Mouse (Mus musculus) kidney, adult 11 months (tissue): ENCODE results near the gene Phf21a.

ENCODE experiments used
- DNase-seq: peaks from one replicate; pipeline ENCODE4 v3.0.0; 2022

The Phf21a gene

DNA sequence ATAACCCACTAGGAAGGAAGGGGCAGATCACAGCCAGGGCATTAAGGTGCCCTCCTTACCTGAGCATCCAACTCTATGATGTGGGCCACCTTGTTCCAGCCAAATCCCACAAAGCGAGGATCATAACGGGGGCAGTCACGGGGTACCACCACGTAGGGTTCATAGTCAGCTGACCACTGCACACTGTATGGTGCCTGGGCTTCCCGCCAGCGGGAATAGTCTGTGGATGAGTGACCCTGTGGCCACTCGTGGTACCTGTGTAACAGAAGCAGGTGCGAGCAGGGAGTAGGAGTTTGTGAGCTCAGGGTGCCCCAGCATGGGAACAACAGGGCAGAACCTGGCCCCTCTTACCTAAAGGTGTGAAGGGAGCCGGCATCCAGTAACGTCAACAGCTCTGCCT is 272.7 kb downstream of the Phf21a start:
- DNase-seq, result peak; percentile 14

DNA sequence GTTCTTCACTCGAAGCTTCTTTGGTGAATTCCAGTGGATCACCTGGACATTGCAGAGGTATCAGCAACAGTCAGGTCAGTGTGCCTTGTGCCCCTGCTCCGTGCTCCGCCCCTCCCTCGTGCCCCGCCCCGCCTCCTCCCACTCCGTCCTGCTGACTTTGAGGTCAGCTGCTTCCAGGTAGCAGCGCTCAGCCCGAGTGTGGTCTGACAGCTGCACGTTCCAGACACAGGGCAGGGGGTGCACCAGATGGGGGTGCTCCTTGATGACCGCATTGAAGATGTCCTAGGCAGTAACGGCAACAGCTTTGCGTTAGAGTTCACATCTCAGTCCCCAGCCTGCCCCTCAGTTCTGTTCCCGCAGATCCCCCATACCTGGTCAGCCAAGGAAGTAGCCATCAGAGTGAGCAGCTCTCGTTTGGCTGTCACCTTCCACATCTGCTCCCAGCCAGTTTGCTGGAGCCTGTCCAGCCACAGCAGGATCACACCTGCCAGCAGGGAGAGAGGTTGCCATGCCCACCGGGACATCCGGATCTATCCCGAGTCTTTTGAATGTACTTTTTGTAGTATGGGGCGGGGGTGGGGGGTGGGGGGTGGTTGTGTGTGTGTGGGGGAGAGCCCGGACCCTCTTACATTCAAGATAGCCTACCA is 274.6 kb downstream of the Phf21a start:
- DNase-seq, result peak; percentile 61

GRCm38 (mm10) chr2:92370375-92370774 is 277.5 kb downstream of the Phf21a start:
- no peak for DNase-seq

GRCm38 (mm10) chr2:92370821-92371805 is 278.2 kb downstream of the Phf21a start:
- DNase-seq, result peak; percentile 95

GRCm38 (mm10) chr2:92371971-92372690 is 279.2 kb downstream of the Phf21a start:
- DNase-seq, result peak; percentile 67

- DNase-seq, result peak; percentile 86
Measured at GRCm38 (mm10) chr2:92372767-92373436, 280.0 kb downstream of the Phf21a start.

GRCm38 (mm10) chr2:92373437-92373813 is 280.5 kb downstream of the Phf21a start:
- no peak for DNase-seq

DNA sequence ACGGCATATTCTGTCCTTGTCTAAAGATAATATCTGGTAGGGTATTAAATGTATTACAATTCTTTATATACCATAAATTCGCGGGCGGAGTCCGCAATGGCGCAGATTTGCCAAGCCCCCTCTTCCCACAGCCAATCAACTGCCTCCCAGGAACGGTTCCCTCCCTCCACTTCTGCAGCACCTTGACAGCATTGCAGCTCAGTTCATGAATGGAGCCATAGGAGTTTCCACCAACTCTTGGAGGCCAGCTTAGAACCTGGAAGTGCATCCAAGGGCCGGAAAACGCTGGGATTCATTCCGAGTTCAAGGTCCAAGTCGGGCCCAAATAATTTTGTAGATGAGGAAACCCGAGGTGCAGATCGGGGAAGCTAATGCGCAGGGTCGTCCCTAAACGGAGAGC is 281.6 kb downstream of the Phf21a start, which contains the start of the genes Pex16 and Large2:
Pex16 (plus strand) TSS at position 163 of the 400 bp plus-strand sequence.
Large2 (minus strand) TSS at position 356 of the 400 bp plus-strand sequence.
- peak; percentile 57 for DNase-seq

GRCm38 (mm10) chr2:92375099-92375623 is 282.2 kb downstream of the Phf21a start:
- peak; percentile 99 for DNase-seq

- DNase-seq, result no peak
Measured at GRCm38 (mm10) chr2:92375788-92376187, 282.9 kb downstream of the Phf21a start.

- no peak for DNase-seq
Measured at GRCm38 (mm10) chr2:92376300-92376699, 283.4 kb downstream of the Phf21a start.

GRCm38 (mm10) chr2:92377320-92377719 is 284.4 kb downstream of the Phf21a start:
- DNase-seq, result no peak

DNA sequence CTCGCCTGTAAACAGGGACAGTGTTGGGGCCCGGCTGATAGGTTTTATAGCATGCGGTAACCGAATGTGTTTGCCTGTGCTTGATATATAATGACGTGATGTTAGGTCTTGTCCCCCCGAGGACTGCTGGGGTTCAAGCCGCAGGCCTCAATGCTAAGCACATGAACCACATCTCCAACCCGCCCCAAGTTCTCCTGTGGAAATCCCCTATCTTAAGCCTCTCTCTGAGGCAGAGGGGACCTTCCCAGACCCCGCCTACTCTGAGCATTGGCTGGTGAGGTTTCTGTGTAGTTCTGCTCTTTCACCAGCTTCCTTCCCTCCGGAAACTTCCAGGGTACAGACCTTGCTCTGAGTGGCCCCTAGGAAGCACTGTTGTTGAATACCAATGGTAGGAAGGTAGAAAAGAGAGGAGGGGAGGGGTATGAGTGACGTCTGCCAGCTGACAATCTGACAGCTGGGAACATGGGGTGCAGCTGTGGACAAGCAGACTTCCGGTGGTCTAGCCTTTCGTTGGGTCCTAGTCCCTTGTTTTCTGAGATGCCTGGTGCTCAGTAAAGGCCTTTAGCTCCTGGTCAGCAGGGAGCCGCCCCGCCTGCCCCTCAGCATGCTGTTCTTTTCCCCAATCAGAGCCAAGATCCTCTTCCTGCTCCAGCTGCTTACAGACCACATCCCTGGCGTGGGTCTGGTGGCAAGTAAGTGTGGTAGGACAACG is 287.0 kb downstream of the Phf21a start:
- DNase-seq, result no peak

DNA sequence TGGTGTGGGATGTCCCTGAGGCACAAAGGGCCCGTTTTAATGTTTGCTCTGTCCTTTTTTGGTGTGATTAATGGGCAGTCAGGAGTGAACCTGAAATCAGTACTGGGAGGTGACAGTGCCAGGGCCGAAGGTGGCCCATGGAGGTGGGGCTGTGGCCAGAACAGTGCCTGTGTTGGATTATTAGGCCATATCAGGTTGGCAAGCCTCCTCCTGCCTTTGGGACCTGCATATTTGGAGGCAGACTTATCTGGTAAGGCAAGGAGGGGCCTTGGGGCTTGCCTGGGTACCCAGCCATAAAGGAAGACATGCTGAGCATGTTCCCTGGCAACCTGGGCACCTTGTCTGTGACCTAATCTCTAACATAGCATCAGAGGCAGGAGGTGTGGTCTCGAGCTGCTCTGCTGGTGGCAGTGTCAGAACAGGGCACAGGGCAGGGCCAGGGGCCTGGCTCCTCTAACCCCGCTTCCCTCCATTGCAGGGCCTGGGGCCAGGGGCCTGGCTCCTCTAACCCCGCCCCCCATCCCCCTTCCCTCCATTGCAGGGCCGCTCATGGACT is 287.7 kb downstream of the Phf21a start:
- DNase-seq, result no peak

- DNase-seq, result no peak
Measured at GRCm38 (mm10) chr2:92381161-92381560, 288.2 kb downstream of the Phf21a start.

- no peak for DNase-seq
Measured at GRCm38 (mm10) chr2:92381901-92382588, 289.1 kb downstream of the Phf21a start, which contains the start of gene 1700029I15Rik. Gene 1700029I15Rik, plus strand, starts transcription at chr2:92382538.

GRCm38 (mm10) chr2:92382759-92383158 is 289.8 kb downstream of the Phf21a start:
- no peak for DNase-seq

DNA sequence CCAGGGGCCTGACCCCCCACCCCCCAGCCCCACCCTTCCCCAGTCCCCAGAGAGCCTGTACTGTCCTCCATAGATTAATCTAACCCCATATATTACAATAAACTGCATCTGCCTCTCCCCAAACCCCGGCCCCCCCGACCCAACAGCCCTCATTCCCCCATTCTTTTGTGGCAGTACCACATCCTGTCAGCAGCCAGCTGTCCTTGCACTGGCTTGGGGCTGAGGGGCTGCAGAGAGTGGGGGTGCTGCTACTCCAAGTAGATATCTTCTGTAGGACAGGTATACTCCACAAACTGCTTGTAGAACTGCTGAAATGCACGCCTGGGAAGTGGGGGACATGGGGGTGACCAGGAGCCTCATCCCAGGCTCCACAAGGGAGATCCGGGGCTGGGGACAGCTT is 291.2 kb downstream of the Phf21a start:
- DNase-seq, result no peak

DNA sequence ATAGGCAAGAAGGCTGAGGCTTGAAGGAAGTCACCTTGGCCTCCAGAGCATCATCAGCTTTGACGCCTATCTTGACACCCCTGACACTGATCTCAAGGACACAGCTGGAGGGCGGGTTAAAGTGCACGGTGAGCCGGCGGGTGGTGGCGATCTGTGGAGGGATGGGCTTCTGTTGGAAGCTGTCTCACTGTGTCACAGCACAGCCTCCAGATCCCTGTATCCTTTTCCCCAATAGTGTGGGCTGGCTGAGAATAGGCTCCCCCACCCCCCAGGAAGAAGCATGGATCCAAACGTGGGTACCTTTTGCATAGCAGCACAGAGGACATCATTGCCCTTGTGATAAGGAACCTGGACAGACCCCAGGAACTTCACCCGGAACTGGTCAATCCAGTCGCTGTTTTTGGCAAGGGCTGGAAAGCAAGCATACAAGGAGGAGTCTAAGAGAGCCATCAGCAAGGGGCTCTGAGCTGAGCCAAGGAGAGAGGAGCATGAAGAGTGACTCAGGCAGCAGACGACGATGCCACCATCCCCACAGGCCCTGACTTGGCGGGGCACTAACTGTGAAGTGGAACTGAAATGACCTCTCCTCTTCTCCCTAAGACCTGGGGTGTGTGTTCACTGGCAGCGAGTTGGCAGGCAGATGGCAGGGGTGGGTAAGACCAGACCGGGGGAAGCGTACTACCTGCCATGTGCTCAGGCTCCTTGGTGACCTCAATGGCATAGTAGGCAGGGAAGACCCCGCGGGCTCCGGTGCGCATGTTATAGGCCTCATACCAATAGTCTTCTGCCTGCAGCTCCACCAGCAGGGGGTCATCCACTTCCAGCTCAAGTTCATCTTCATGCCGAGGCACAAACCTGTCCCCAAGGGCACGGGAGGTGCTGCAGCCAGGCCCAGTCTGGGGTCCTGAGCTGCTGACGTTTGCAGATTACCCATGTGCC is 292.5 kb downstream of the Phf21a start:
- DNase-seq, result no peak
